Mouse (Mus musculus) granulocyte monocyte progenitor cell, adult 5-6 weeks (primary cell): Measurements from ENCODE around the gene Cdk6. TPM values are rescaled to one million over a fixed set of nuclear protein-coding genes. Genes with fewer than 3 reads are reported as not detected.
A peak's percentile ranks its signal among the peaks of the same experiment; 100 is the strongest.
"Not testable (repeated sequence)": the region's sequence is repeated elsewhere in the genome, so short reads cannot be mapped to it uniquely, and the experiment has no call there.

ENCODE experiments used
- ATAC-seq: replicated peaks from 2 replicates; pipeline ENCODE4 v1.8.0; 2016; ENCODE audit warnings: mild to moderate bottlenecking, moderate TSS enrichment, inconsistent platforms; ENCODE audit not compliant: poor library complexity, severe bottlenecking
- total RNA-seq, 2 experiments: library from RNA; stranded (forward) in 1 of 2; stranded (reverse) in 1 of 2; fragments of 200-712, 200-1000 nt in 1 of 2; fragments of >200 nt in 1 of 2; fragmentation: Nextera tagmentation in 1 of 2; gene quantifications; 2 replicates each; pipeline ENCODE4 v1.2.3; 2014 to 2017

Cdk6 gene
- total RNA-seq, 2 experiments from 2014 or later = 253 to 278 TPM

- peak; percentile 65 for ATAC-seq
Measured at GRCm38 (mm10) chr5:3502610-3503350, 161.5 kb downstream of the Cdk6 start.

GRCm38 (mm10) chr5:3503373-3503772 is 162.1 kb downstream of the Cdk6 start:
- ATAC-seq = no peak

- no peak for ATAC-seq
Measured at GRCm38 (mm10) chr5:3503836-3504323, 162.6 kb downstream of the Cdk6 start.

GRCm38 (mm10) chr5:3504453-3504852 is 163.2 kb downstream of the Cdk6 start:
- no peak for ATAC-seq

- no peak for ATAC-seq
Measured at GRCm38 (mm10) chr5:3505553-3505952, 164.3 kb downstream of the Cdk6 start.

- no peak for ATAC-seq
Measured at GRCm38 (mm10) chr5:3508480-3509381, 167.4 kb downstream of the Cdk6 start.

GRCm38 (mm10) chr5:3509503-3509902 is 168.2 kb downstream of the Cdk6 start:
- no peak for ATAC-seq

GRCm38 (mm10) chr5:3511097-3511795 is 170.0 kb downstream of the Cdk6 start:
- no peak for ATAC-seq

GRCm38 (mm10) chr5:3512584-3512983 is 171.3 kb downstream of the Cdk6 start:
- peak; percentile 40 for ATAC-seq

GRCm38 (mm10) chr5:3514901-3515311 is 173.6 kb downstream of the Cdk6 start:
- ATAC-seq = 0 out of 2 replicates have a peak, but pooled peaks have one; percentile 6

- no peak for ATAC-seq
Measured at GRCm38 (mm10) chr5:3515477-3515876, 174.2 kb downstream of the Cdk6 start.

GRCm38 (mm10) chr5:3516481-3517075 is 175.3 kb downstream of the Cdk6 start:
- ATAC-seq = peak; percentile 46

- no peak for ATAC-seq
Measured at GRCm38 (mm10) chr5:3520493-3521359, 179.4 kb downstream of the Cdk6 start.

- no peak for ATAC-seq
Measured at GRCm38 (mm10) chr5:3521741-3522140, 180.5 kb downstream of the Cdk6 start.

- no peak for ATAC-seq
Measured at GRCm38 (mm10) chr5:3522826-3523225, 181.5 kb downstream of the Cdk6 start.

- ATAC-seq = peak; percentile 41
Measured at GRCm38 (mm10) chr5:3527041-3527691, 185.9 kb downstream of the Cdk6 start.

- ATAC-seq = no peak
Measured at GRCm38 (mm10) chr5:3529585-3530189, 188.4 kb downstream of the Cdk6 start.

GRCm38 (mm10) chr5:3532048-3532447 is 190.8 kb downstream of the Cdk6 start:
- not testable (repeated sequence) for ATAC-seq
